In the genomic region with DNA sequence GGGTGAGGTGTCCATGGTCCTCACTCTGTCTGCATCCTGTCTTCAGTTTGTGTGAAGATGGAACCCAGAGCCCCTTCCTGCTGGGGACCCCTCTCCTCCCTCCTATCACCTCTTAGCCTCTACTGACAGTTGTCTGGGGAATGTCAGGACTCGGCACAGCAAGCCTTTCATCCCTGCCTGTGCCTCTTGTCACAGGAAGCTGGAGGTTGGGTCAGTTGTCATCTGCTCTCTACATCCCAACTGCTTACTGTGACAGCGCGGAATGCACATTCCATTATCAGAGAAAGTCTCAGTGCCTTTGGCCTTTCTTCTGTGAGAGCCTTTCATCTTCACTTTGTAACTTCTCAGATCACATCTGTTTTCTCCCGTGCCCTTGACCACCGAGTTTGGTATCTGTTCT, we compare ENCODE assay signal across 18 mouse cellular contexts.
DNase-seq lines count a peak whose midpoint lies in the region; ATAC-seq and TF ChIP-seq lines count a peak whose summit lies in the region.
"Had no signal": no experiment of that assay in that cellular context is flagged by ENCODE, and none has a peak within 500 bp of the region (broad histone marks: within the 10 kb centered on the region; RNA-seq: fewer than 3 reads in every experiment).

No protein-coding gene starts in this region.

- peak overlapping the region; percentile 19; the same call in 1 of the 2 replicates for H3K4me2 ChIP-seq in heart, embryonic 15.5 days
- no peak overlapping the region for H3K4me2 ChIP-seq in kidney, postnatal 0 days (ENCODE audit: low read length)
- H3K4me2 ChIP-seq: hindbrain, embryonic 14.5 days; neural tube, embryonic 12.5 days had no signal

- no peaks in the 10 kb centered on the region for H3K9me3 ChIP-seq in heart, embryonic 15.5 days (replicated peaks)
- no peaks in the 10 kb centered on the region for H3K9me3 ChIP-seq in kidney, postnatal 0 days (replicated peaks; ENCODE audit: low read length)
- H3K9me3 ChIP-seq: neural tube, embryonic 12.5 days had no signal

- 2% methylated on average over 5 of the region's 5 CpGs for whole genome bisulfite sequencing in heart, embryonic 15.5 days
- WGBS in kidney, postnatal 0 days = 24% methylated on average over 5 of the region's 5 CpGs

- peaks cover 33% of the 10 kb centered on the region for H3K4me1 ChIP-seq in heart, embryonic 15.5 days (replicated peaks)
- no peaks in the 10 kb centered on the region for H3K4me1 ChIP-seq in kidney, postnatal 0 days (replicated peaks; ENCODE audit: insufficient read depth, low read length)
- H3K4me1 ChIP-seq: neural tube, embryonic 12.5 days had no signal

- no peak overlapping the region for H3K9ac ChIP-seq in heart, embryonic 15.5 days
- no peak overlapping the region for H3K9ac ChIP-seq in kidney, postnatal 0 days (ENCODE audit: low read depth, low read length)
- H3K9ac ChIP-seq: hindbrain, embryonic 14.5 days; neural tube, embryonic 12.5 days had no signal

- H3K27ac ChIP-seq in heart, embryonic 15.5 days = peak overlapping the region; percentile 67
- H3K27ac ChIP-seq in kidney, postnatal 0 days = no peak overlapping the region
- H3K27ac ChIP-seq: hindbrain, embryonic 14.5 days; neural tube, embryonic 12.5 days had no signal

- no peak for TF ChIP-seq CTCF in kidney, postnatal 0 days (IDR thresholded peaks at IDR 0.05; ENCODE audit: low read depth)

- peak; percentile 86; the same call in 1 of the 2 replicates for ATAC-seq in heart, embryonic 15.5 days (replicated peaks; ENCODE audit: insufficient number of reproducible peaks, insufficient read depth, low FRiP score, low read depth)
- no peak for ATAC-seq in kidney, postnatal 0 days (replicated peaks; ENCODE audit: low FRiP score, low read depth)
- no peak for ATAC-seq in erythroid progenitor cell, adult 5-6 weeks (replicated peaks; ENCODE audit: low FRiP score, poor library complexity, severe bottlenecking)
- ATAC-seq: forebrain, embryonic 16.5 days had no signal

- no peaks in the 10 kb centered on the region for H3K27me3 ChIP-seq in heart, embryonic 15.5 days
- no peaks in the 10 kb centered on the region for H3K27me3 ChIP-seq in kidney, postnatal 0 days (ENCODE audit: insufficient read depth, low read length)
- H3K27me3 ChIP-seq: neural tube, embryonic 12.5 days had no signal

- H3K4me3 ChIP-seq in heart, embryonic 15.5 days = no peak overlapping the region
- H3K4me3 ChIP-seq in kidney, postnatal 0 days (replicated peaks; ENCODE audit: low read depth, low read length) = no peak overlapping the region
- H3K4me3 ChIP-seq: neural tube, embryonic 12.5 days had no signal

- no peak for DNase-seq in heart, adult 11 months
- DNase-seq in kidney, postnatal 0 days (ENCODE audit: low spot score) = peak; percentile 54
- DNase-seq in kidney, postnatal 25 days = no peak
- DNase-seq in embryo, embryonic 10 days (ENCODE audit: low spot score) = peak; percentile 76
- peak; percentile 45 for DNase-seq in embryo, embryonic 9.5 days (ENCODE audit: extremely low spot score)
- DNase-seq in cerebellum, adult 11-12 months = no peak
- DNase-seq: adrenal gland, postnatal 36 days; kidney, adult 11 months; kidney, postnatal 10 days; liver; lung, postnatal 36 days; right cerebral cortex, adult 18-20 months; thymus, postnatal 36 days had no signal

- no peaks in the 10 kb centered on the region for H3K36me3 ChIP-seq in heart, embryonic 15.5 days
- no peaks in the 10 kb centered on the region for H3K36me3 ChIP-seq in kidney, postnatal 0 days (ENCODE audit: insufficient read depth, low read length)
- H3K36me3 ChIP-seq: neural tube, embryonic 12.5 days had no signal

Comparison
In these comparisons a context has a peak if more than half of its experiments do, and no peak if none do; other contexts are left out.
1. DNase-seq: peak in kidney, postnatal 0 days (single experiment), embryo, embryonic 10 days (single experiment) and embryo, embryonic 9.5 days (single experiment); none in heart, adult 11 months (single experiment), kidney, postnatal 25 days (0 of 2) and cerebellum, adult 11-12 months (single experiment).